ENCODE assay signal across 17 mouse cellular contexts in the genomic region with DNA sequence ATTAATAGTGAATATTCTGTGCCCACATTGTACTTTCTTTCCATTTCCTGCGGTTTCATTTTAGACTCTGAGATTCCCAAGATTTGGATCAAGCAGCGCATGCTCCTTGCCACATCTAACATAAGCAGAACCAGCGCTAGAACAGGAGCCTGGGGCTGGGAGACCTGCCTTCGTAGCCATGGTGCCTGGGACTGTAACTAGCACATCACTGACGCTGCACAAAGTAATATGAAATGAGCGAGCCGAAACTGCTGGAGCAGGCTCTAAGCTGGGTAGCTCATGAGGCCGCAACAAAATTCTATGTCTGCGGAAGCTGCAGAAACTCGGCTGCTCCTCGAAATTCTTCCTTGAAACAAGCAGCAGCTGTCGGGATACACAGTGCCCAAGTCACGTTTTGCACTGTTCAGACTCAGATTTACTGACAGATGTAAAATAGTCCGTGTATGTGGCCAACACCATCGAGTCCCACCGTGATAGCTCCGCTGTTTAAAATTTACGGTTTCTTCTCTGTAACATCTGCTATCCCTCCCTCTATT. TPM values are rescaled to one million over a fixed set of nuclear protein-coding genes. Genes with fewer than 3 reads are reported as not detected.
DNase-seq lines count a peak whose midpoint lies in the region; ATAC-seq and TF ChIP-seq lines count a peak whose summit lies in the region.
"Had no signal": no experiment of that assay in that cellular context is flagged by ENCODE, and none has a peak within 500 bp of the region (broad histone marks: within the 10 kb centered on the region; RNA-seq: fewer than 3 reads in every experiment).

No protein-coding gene starts in this region.

- H3K4me3 ChIP-seq in forebrain, embryonic 14.5 days (ENCODE audit: low read depth, low read length) = no peak overlapping the region
- H3K4me3 ChIP-seq in forebrain, embryonic 12.5 days (replicated peaks) = no peak overlapping the region
- H3K4me3 ChIP-seq in lung, embryonic 16.5 days (ENCODE audit: low read length) = no peak overlapping the region
- H3K4me3 ChIP-seq in layer of hippocampus, adult 2 months = peak overlapping the region; percentile 5; the same call in 1 of the 2 replicates
- no peak overlapping the region for H3K4me3 ChIP-seq in neural tube, embryonic 15.5 days (replicated peaks)
- H3K4me3 ChIP-seq: embryonic facial prominence, embryonic 12.5 days; liver, embryonic 12.5 days; midbrain, embryonic 12.5 days had no signal

- WGBS in forebrain, embryonic 14.5 days = 84% methylated on average over 18 of the region's 18 CpGs
- WGBS in forebrain, embryonic 12.5 days = 87% methylated on average over 18 of the region's 18 CpGs
- WGBS in lung, embryonic 16.5 days = 73% methylated on average over 18 of the region's 18 CpGs
- WGBS in neural tube, embryonic 15.5 days = 48% methylated on average over 18 of the region's 18 CpGs

- H3K27me3 ChIP-seq in forebrain, embryonic 14.5 days (replicated peaks; ENCODE audit: control insufficient read depth, insufficient read depth, low read length) = no peaks in the 10 kb centered on the region
- H3K27me3 ChIP-seq in forebrain, embryonic 12.5 days = 0 out of 2 replicates have a peak, but pooled peaks cover 4% of the 10 kb centered on the region
- no peaks in the 10 kb centered on the region for H3K27me3 ChIP-seq in lung, embryonic 16.5 days (ENCODE audit: control insufficient read depth, insufficient read depth, low read depth, low read length)
- no peaks in the 10 kb centered on the region for H3K27me3 ChIP-seq in neural tube, embryonic 15.5 days (replicated peaks)
- H3K27me3 ChIP-seq: embryonic facial prominence, embryonic 12.5 days; liver, embryonic 12.5 days had no signal

- no peaks in the 10 kb centered on the region for H3K9me3 ChIP-seq in forebrain, embryonic 14.5 days (replicated peaks; ENCODE audit: control insufficient read depth, low read length)
- no peaks in the 10 kb centered on the region for H3K9me3 ChIP-seq in forebrain, embryonic 12.5 days
- H3K9me3 ChIP-seq in lung, embryonic 16.5 days (ENCODE audit: control insufficient read depth, low read length) = no peaks in the 10 kb centered on the region
- no peaks in the 10 kb centered on the region for H3K9me3 ChIP-seq in neural tube, embryonic 15.5 days (replicated peaks)
- H3K9me3 ChIP-seq: embryonic facial prominence, embryonic 12.5 days; liver, embryonic 12.5 days; midbrain, embryonic 12.5 days had no signal

- no peak overlapping the region for H3K9ac ChIP-seq in forebrain, embryonic 14.5 days (ENCODE audit: low read length)
- H3K9ac ChIP-seq in forebrain, embryonic 12.5 days = no peak overlapping the region
- no peak overlapping the region for H3K9ac ChIP-seq in lung, embryonic 16.5 days (ENCODE audit: low read length)
- no peak overlapping the region for H3K9ac ChIP-seq in neural tube, embryonic 15.5 days (replicated peaks)
- H3K9ac ChIP-seq: embryonic facial prominence, embryonic 12.5 days; liver, embryonic 12.5 days; midbrain, embryonic 12.5 days had no signal

- no peak for DNase-seq in forebrain, embryonic 14.5 days (ENCODE audit: low spot score)
- no peak for DNase-seq in lung, postnatal 36 days
- DNase-seq in layer of hippocampus, adult 2 months (ENCODE audit: low spot score in 2 of 2) = peak in 1 of 2 experiments; percentile 27
- no peak for DNase-seq in retina, postnatal 1 day
- no peak for DNase-seq in thymus, postnatal 10 days (ENCODE audit: low spot score in 2 of 2)
- DNase-seq: adrenal gland, adult 8-10 months; kidney, postnatal 36 days; lung, postnatal 4 days had no signal

- no peak overlapping the region for H3K4me2 ChIP-seq in forebrain, embryonic 14.5 days (ENCODE audit: low read length)
- no peak overlapping the region for H3K4me2 ChIP-seq in forebrain, embryonic 12.5 days
- 0 out of 2 replicates have a peak overlapping the region, but pooled peaks have one; percentile 30 for H3K4me2 ChIP-seq in lung, embryonic 16.5 days (ENCODE audit: low read depth, low read length)
- peak overlapping the region; percentile 36 for H3K4me2 ChIP-seq in neural tube, embryonic 15.5 days
- H3K4me2 ChIP-seq: embryonic facial prominence, embryonic 12.5 days; liver, embryonic 12.5 days; midbrain, embryonic 12.5 days had no signal

- ATAC-seq in forebrain, embryonic 14.5 days = no peak
- no peak for ATAC-seq in forebrain, embryonic 12.5 days (ENCODE audit: low FRiP score)
- no peak for ATAC-seq in lung, embryonic 16.5 days (ENCODE audit: low read depth)
- ATAC-seq in neural tube, embryonic 15.5 days (ENCODE audit: low FRiP score) = peak; percentile 35; the same call in 1 of the 2 replicates
- ATAC-seq: inflammation-experienced regulatory T-cells, adult 6 months; liver, embryonic 12.5 days had no signal

- H3K4me1 ChIP-seq in forebrain, embryonic 14.5 days (ENCODE audit: control insufficient read depth, insufficient read depth, low read length) = no peaks in the 10 kb centered on the region
- H3K4me1 ChIP-seq in forebrain, embryonic 12.5 days = no peaks in the 10 kb centered on the region
- no peaks in the 10 kb centered on the region for H3K4me1 ChIP-seq in lung, embryonic 16.5 days (replicated peaks; ENCODE audit: control insufficient read depth, insufficient read depth, low read length)
- peaks cover 16% of the 10 kb centered on the region; the same call in 1 of the 2 replicates for H3K4me1 ChIP-seq in neural tube, embryonic 15.5 days
- H3K4me1 ChIP-seq: embryonic facial prominence, embryonic 12.5 days; liver, embryonic 12.5 days; midbrain, embryonic 12.5 days had no signal

- TF ChIP-seq CTCF in layer of hippocampus, adult 2 months (conservative IDR thresholded peaks at IDR 0.05) = no peak

- 0 out of 2 replicates have a peak overlapping the region, but pooled peaks have one; percentile 44 for H3K27ac ChIP-seq in forebrain, embryonic 14.5 days (ENCODE audit: low read depth, low read length)
- H3K27ac ChIP-seq in forebrain, embryonic 12.5 days = no peak overlapping the region
- H3K27ac ChIP-seq in lung, embryonic 16.5 days (ENCODE audit: low read length) = no peak overlapping the region
- peak overlapping the region; percentile 12; the same call in 1 of the 2 replicates for H3K27ac ChIP-seq in layer of hippocampus, adult 2 months
- H3K27ac ChIP-seq in neural tube, embryonic 15.5 days (replicated peaks) = peak overlapping the region; percentile 6
- H3K27ac ChIP-seq: embryonic facial prominence, embryonic 12.5 days; liver, embryonic 12.5 days; midbrain, embryonic 12.5 days had no signal

- no peaks in the 10 kb centered on the region for H3K36me3 ChIP-seq in forebrain, embryonic 14.5 days (ENCODE audit: control insufficient read depth, insufficient read depth, low read length)
- H3K36me3 ChIP-seq in forebrain, embryonic 12.5 days (replicated peaks) = no peaks in the 10 kb centered on the region
- no peaks in the 10 kb centered on the region for H3K36me3 ChIP-seq in lung, embryonic 16.5 days (ENCODE audit: control insufficient read depth, insufficient read depth, low read length)
- H3K36me3 ChIP-seq in neural tube, embryonic 15.5 days = no peaks in the 10 kb centered on the region
- H3K36me3 ChIP-seq: embryonic facial prominence, embryonic 12.5 days; liver, embryonic 12.5 days; midbrain, embryonic 12.5 days had no signal

RNA-seq across cellular contexts. Expression of a gene that starts 31.4 kb away (rescaled TPM):
- not detected in 2 replicates for polyA plus RNA-seq in forebrain, embryonic 14.5 days (2014; fragmentation: Nextera tagmentation; extraction: Ambion mirVana)
- 0.22 and 0.37 TPM in 2 replicates for polyA plus RNA-seq in forebrain, embryonic 12.5 days (2016; fragmentation: Nextera tagmentation; extraction: Ambion mirVana)
- 0.45 TPM in 1 of 2 replicates, not detected in the other for polyA plus RNA-seq in lung, embryonic 16.5 days (2015; fragmentation: Nextera tagmentation; extraction: Ambion mirVana)
- not detected for total RNA-seq in layer of hippocampus, adult 2 months (2021)
- 0.09 and 1.0 TPM in 2 replicates for polyA plus RNA-seq in neural tube, embryonic 15.5 days (2015; fragmentation: Nextera tagmentation; extraction: Ambion mirVana)
- total RNA-seq: adrenal gland, adult 8-10 months; gastrocnemius, adult 18-20 months; heart, postnatal 25 days had no signal

Comparison
In these comparisons a context has a peak if more than half of its experiments do, and no peak if none do; other contexts are left out.
1. H3K27ac ChIP-seq: peak in forebrain, embryonic 14.5 days (single experiment), layer of hippocampus, adult 2 months (single experiment) and neural tube, embryonic 15.5 days (single experiment); none in forebrain, embryonic 12.5 days (single experiment) and lung, embryonic 16.5 days (single experiment).
2. H3K4me2 ChIP-seq: peak in lung, embryonic 16.5 days (single experiment) and neural tube, embryonic 15.5 days (single experiment); none in forebrain, embryonic 14.5 days (single experiment) and forebrain, embryonic 12.5 days (single experiment).